Mouse (Mus musculus) olfactory bulb, adult 2 months (tissue): ENCODE measurements around the gene Defb38.

ENCODE experiments used
- CTCF ChIP-seq: fragments of 200-500 bp; IDR thresholded peaks from 2 replicates; pipeline ENCODE4 v1.5.1; 2012; ENCODE audit warnings: low read depth, mild to moderate bottlenecking, low read length, moderate library complexity; ENCODE audit not compliant: insufficient read depth
- POLR2A ChIP-seq: fragments of 200-500 bp; IDR thresholded peaks from 2 replicates; pipeline ENCODE4 v1.6.1; 2012; ENCODE audit warnings: mild to moderate bottlenecking, low read depth, low read length, moderate library complexity; ENCODE audit not compliant: insufficient read depth

GRCm38 (mm10) chr8:19066013-19066412 lies 39.6 kb upstream of the Defb38 start:
- TF ChIP-seq CTCF (no peak), POLR2A (no peak)
